Mouse (Mus musculus): ENCODE results near the gene Hnrnpul1. TPM values are rescaled to one million over a fixed set of nuclear protein-coding genes. Genes with fewer than 3 reads are reported as not detected.

The Hnrnpul1 gene
- polyA plus RNA-seq, 1 experiment, result 84.0 TPM

GRCm38 (mm10) chr7:25710519-25711130 is 43.9 kb downstream of the Hnrnpul1 start:
- Histone ChIP-seq H3K79me2 (ENCODE audit: control insufficient read depth, insufficient read depth) (no peaks in the 10 kb centered on the region), H3K79me3 (ENCODE audit: low read depth) (no peaks in the 10 kb centered on the region), H3K36me3 (ENCODE audit: control insufficient read depth, insufficient read depth) (peaks cover 30% of the 10 kb centered on the region), H3K4me3 (ENCODE audit: insufficient read depth, poor library complexity, severe bottlenecking) (no peak overlapping the region), H3ac (ENCODE audit: control insufficient read depth, insufficient read length, low read depth) (peak overlapping the region; percentile 6), H3K27me3 (ENCODE audit: control insufficient read depth, insufficient read depth, insufficient read length) (no peaks in the 10 kb centered on the region)
- TF ChIP-seq MAX (IDR thresholded peaks at IDR 0.05) (no peak), CEBPB (IDR thresholded peaks at IDR 0.05; ENCODE audit: low read depth) (no peak), USF1 (IDR thresholded peaks at IDR 0.05; ENCODE audit: low read depth) (no peak), CTCF (IDR thresholded peaks at IDR 0.05; ENCODE audit: control insufficient read depth, insufficient read depth, insufficient read length) (no peak), MYOD1 (IDR thresholded peaks at IDR 0.05; ENCODE audit: control insufficient read depth, insufficient read length, low read depth) (no peak), FOSL1 (IDR thresholded peaks at IDR 0.05; ENCODE audit: insufficient read depth, low read length, poor library complexity, severe bottlenecking) (no peak), MYOG (IDR thresholded peaks at IDR 0.05; ENCODE audit: control insufficient read depth, extremely low read depth, insufficient read length) (no peak)

- peaks cover 23% of the 10 kb centered on the region for H3K36me3 ChIP-seq (ENCODE audit: control insufficient read depth, insufficient read depth)
- H3K27me3 ChIP-seq (ENCODE audit: control insufficient read depth, insufficient read depth, insufficient read length), result no peaks in the 10 kb centered on the region
- H3K79me2 ChIP-seq (ENCODE audit: control insufficient read depth, insufficient read depth), result no peaks in the 10 kb centered on the region
- no peak overlapping the region for H3K4me3 ChIP-seq (ENCODE audit: insufficient read depth, poor library complexity, severe bottlenecking)
- no peak for TF ChIP-seq USF1 (IDR thresholded peaks at IDR 0.05; ENCODE audit: low read depth)
- peak overlapping the region; percentile 3 for H3ac ChIP-seq (ENCODE audit: control insufficient read depth, insufficient read length, low read depth)
- no peaks in the 10 kb centered on the region for H3K79me3 ChIP-seq (ENCODE audit: low read depth)
These were observed 44.6 kb downstream of the Hnrnpul1 start for GRCm38 (mm10) chr7:25709961-25710360.

GRCm38 (mm10) chr7:25707581-25708292 is 46.8 kb downstream of the Hnrnpul1 start:
- peaks cover 5% of the 10 kb centered on the region for H3K36me3 ChIP-seq (ENCODE audit: control insufficient read depth, insufficient read depth)
- H3K79me2 ChIP-seq (ENCODE audit: control insufficient read depth, insufficient read depth), result no peaks in the 10 kb centered on the region
- no peak overlapping the region for H3ac ChIP-seq (ENCODE audit: control insufficient read depth, insufficient read length, low read depth)
- no peak overlapping the region for H3K4me3 ChIP-seq (ENCODE audit: insufficient read depth, poor library complexity, severe bottlenecking)
- no peaks in the 10 kb centered on the region for H3K27me3 ChIP-seq (ENCODE audit: control insufficient read depth, insufficient read depth, insufficient read length)
- H3K79me3 ChIP-seq (ENCODE audit: low read depth), result no peaks in the 10 kb centered on the region
- TF ChIP-seq CTCF (IDR thresholded peaks at IDR 0.05; ENCODE audit: control insufficient read depth, insufficient read depth, insufficient read length) (no peak), MYOD1 (IDR thresholded peaks at IDR 0.05; ENCODE audit: control insufficient read depth, insufficient read length, low read depth) (no peak), CEBPB (IDR thresholded peaks at IDR 0.05; ENCODE audit: low read depth) (no peak), FOSL1 (IDR thresholded peaks at IDR 0.05; ENCODE audit: insufficient read depth, low read length, poor library complexity, severe bottlenecking) (no peak), USF1 (IDR thresholded peaks at IDR 0.05; ENCODE audit: low read depth) (no peak), MAX (IDR thresholded peaks at IDR 0.05) (no peak), MYOG (IDR thresholded peaks at IDR 0.05; ENCODE audit: control insufficient read depth, extremely low read depth, insufficient read length) (no peak)

- Histone ChIP-seq H3K79me3 (ENCODE audit: low read depth) (no peaks in the 10 kb centered on the region), H3K79me2 (ENCODE audit: control insufficient read depth, insufficient read depth) (no peaks in the 10 kb centered on the region), H3K4me3 (ENCODE audit: insufficient read depth, poor library complexity, severe bottlenecking) (no peak overlapping the region), H3K27me3 (ENCODE audit: control insufficient read depth, insufficient read depth, insufficient read length) (no peaks in the 10 kb centered on the region), H3ac (ENCODE audit: control insufficient read depth, insufficient read length, low read depth) (no peak overlapping the region), H3K36me3 (ENCODE audit: control insufficient read depth, insufficient read depth) (peaks cover 13% of the 10 kb centered on the region)
- TF ChIP-seq MYOD1 (IDR thresholded peaks at IDR 0.05; ENCODE audit: control insufficient read depth, insufficient read length, low read depth) (no peak), FOSL1 (IDR thresholded peaks at IDR 0.05; ENCODE audit: insufficient read depth, low read length, poor library complexity, severe bottlenecking) (no peak)
These were observed 47.9 kb downstream of the Hnrnpul1 start for GRCm38 (mm10) chr7:25706578-25707170.

- no peak for TF ChIP-seq FOSL1 (IDR thresholded peaks at IDR 0.05; ENCODE audit: insufficient read depth, low read length, poor library complexity, severe bottlenecking)
- no peaks in the 10 kb centered on the region for H3K27me3 ChIP-seq (ENCODE audit: control insufficient read depth, insufficient read depth, insufficient read length)
These were observed 48.7 kb downstream of the Hnrnpul1 start for GRCm38 (mm10) chr7:25705801-25706251.

GRCm38 (mm10) chr7:25704716-25705364 is 49.7 kb downstream of the Hnrnpul1 start:
- Histone ChIP-seq H3K79me2 (ENCODE audit: control insufficient read depth, insufficient read depth) (no peaks in the 10 kb centered on the region), H3K27me3 (ENCODE audit: control insufficient read depth, insufficient read depth, insufficient read length) (no peaks in the 10 kb centered on the region), H3K4me3 (ENCODE audit: insufficient read depth, poor library complexity, severe bottlenecking) (no peak overlapping the region), H3K36me3 (ENCODE audit: control insufficient read depth, insufficient read depth) (peaks cover 26% of the 10 kb centered on the region), H3ac (ENCODE audit: control insufficient read depth, insufficient read length, low read depth) (no peak overlapping the region), H3K79me3 (ENCODE audit: low read depth) (no peaks in the 10 kb centered on the region)
- no peak for TF ChIP-seq USF1 (IDR thresholded peaks at IDR 0.05; ENCODE audit: low read depth)
- TF ChIP-seq MYOG (IDR thresholded peaks at IDR 0.05; ENCODE audit: control insufficient read depth, extremely low read depth, insufficient read length), result no peak
- TF ChIP-seq FOSL1 (IDR thresholded peaks at IDR 0.05; ENCODE audit: insufficient read depth, low read length, poor library complexity, severe bottlenecking), result no peak
- TF ChIP-seq MYOD1 (IDR thresholded peaks at IDR 0.05; ENCODE audit: control insufficient read depth, insufficient read length, low read depth), result no peak
- TF ChIP-seq CEBPB (IDR thresholded peaks at IDR 0.05; ENCODE audit: low read depth), result no peak
- no peak for TF ChIP-seq MAX (IDR thresholded peaks at IDR 0.05)
- TF ChIP-seq CTCF (IDR thresholded peaks at IDR 0.05; ENCODE audit: control insufficient read depth, insufficient read depth, insufficient read length), result no peak

More at GRCm38 (mm10) chr7:25705801-25706251, 48.7 kb downstream of the Hnrnpul1 start:
- Histone ChIP-seq H3K79me2 (ENCODE audit: control insufficient read depth, insufficient read depth) (no peaks in the 10 kb centered on the region), H3K4me3 (ENCODE audit: insufficient read depth, poor library complexity, severe bottlenecking) (no peak overlapping the region), H3K79me3 (ENCODE audit: low read depth) (no peaks in the 10 kb centered on the region), H3K36me3 (ENCODE audit: control insufficient read depth, insufficient read depth) (peaks cover 21% of the 10 kb centered on the region), H3ac (ENCODE audit: control insufficient read depth, insufficient read length, low read depth) (no peak overlapping the region)

All from C2C12 (cell line).